Mouse (Mus musculus) embryonic facial prominence, embryonic 10.5 days (tissue): ENCODE results near the gene Shb. TPM values are rescaled to one million over a fixed set of nuclear protein-coding genes. Genes with fewer than 3 reads are reported as not detected.

Source experiments
- DNase-seq: peaks from one replicate; pipeline ENCODE4 v3.0.0-alpha.2; 2017; ENCODE audit warnings: low spot score
- H3K27ac ChIP-seq: fragments of 300-500 bp; sonication (generic); replicated peaks from 2 replicates; pipeline ENCODE4 v1.5.1; 2016; ENCODE audit warnings: mild to moderate bottlenecking
- H3K27me3 ChIP-seq: fragments of 300-500 bp; sonication (generic); replicated peaks from 2 replicates; pipeline ENCODE4 v1.6.1; 2016; ENCODE audit warnings: low read depth, mild to moderate bottlenecking; ENCODE audit not compliant: poor library complexity, severe bottlenecking
- H3K36me3 ChIP-seq: fragments of 300-500 bp; sonication (generic); replicated peaks from 2 replicates; pipeline ENCODE4 v1.6.1; 2016; ENCODE audit warnings: mild to moderate bottlenecking, moderate library complexity
- H3K4me1 ChIP-seq: fragments of 300-500 bp; sonication (generic); 2 replicates; pipeline ENCODE4 v1.6.1; 2016
- H3K4me3 ChIP-seq: fragments of 300-500 bp; sonication (generic); 2 replicates; pipeline ENCODE4 v1.5.1; 2016; ENCODE audit warnings: mild to moderate bottlenecking, moderate library complexity
- H3K9me3 ChIP-seq: fragments of 300-500 bp; sonication (generic); 2 replicates; pipeline ENCODE4 v1.6.1; 2016; ENCODE audit warnings: mild to moderate bottlenecking
- WGBS: fragments of 180-500 bp; shearing (Covaris S2); methylation state at CpG from one replicate; pipeline ENCODE4 v1.1.7; 2016; 5-methylcytosine and 5-hydroxymethylcytosine counted together
- polyA plus RNA-seq: library from polyadenylated mRNA; unstranded; fragments of >200 nt; fragmentation: Nextera tagmentation; extraction: Ambion mirVana; gene quantifications from 2 replicates; pipeline ENCODE4 v1.2.1, GENCODE M21; 2016

The Shb gene
- polyA plus RNA-seq, 1 experiment from 2014 or later, result 3.9 TPM

- 89% methylated on average over 3 of the region's 3 CpGs for WGBS
- no peak overlapping the region for H3K27ac ChIP-seq
- peaks cover 35% of the 10 kb centered on the region for H3K36me3 ChIP-seq
- peaks cover 84% of the 10 kb centered on the region for H3K4me1 ChIP-seq
- no peak overlapping the region for H3K4me3 ChIP-seq
- no peaks in the 10 kb centered on the region for H3K9me3 ChIP-seq
- H3K27me3 ChIP-seq, result peaks cover 16% of the 10 kb centered on the region; the same call in 1 of the 2 replicates
- DNase-seq, result no peak
Measured at GRCm38 (mm10) chr4:45525541-45525940, 6.7 kb downstream of the Shb start.

GRCm38 (mm10) chr4:45524602-45525001, 7.7 kb downstream of the Shb start:
- no peak for DNase-seq
- peaks cover 16% of the 10 kb centered on the region; the same call in 1 of the 2 replicates for H3K27me3 ChIP-seq
- WGBS, result 93% methylated on average over 4 of the region's 4 CpGs

GRCm38 (mm10) chr4:45523360-45523759, 8.9 kb downstream of the Shb start:
- H3K27me3 ChIP-seq, result peaks cover 10% of the 10 kb centered on the region; the same call in 1 of the 2 replicates
- H3K27ac ChIP-seq, result no peak overlapping the region
- no peaks in the 10 kb centered on the region for H3K9me3 ChIP-seq
- WGBS, result 90% methylated on average over 6 of the region's 6 CpGs
- peaks cover 35% of the 10 kb centered on the region for H3K36me3 ChIP-seq
- no peak for DNase-seq
- no peak overlapping the region for H3K4me3 ChIP-seq
- H3K4me1 ChIP-seq, result peaks cover 64% of the 10 kb centered on the region

More at GRCm38 (mm10) chr4:45524602-45525001, 7.7 kb downstream of the Shb start:
- peaks cover 74% of the 10 kb centered on the region for H3K4me1 ChIP-seq
- H3K9me3 ChIP-seq, result no peaks in the 10 kb centered on the region
- no peak overlapping the region for H3K27ac ChIP-seq
- H3K4me3 ChIP-seq, result no peak overlapping the region
- peaks cover 35% of the 10 kb centered on the region for H3K36me3 ChIP-seq

- H3K27me3 ChIP-seq, result peaks cover 6% of the 10 kb centered on the region; the same call in 1 of the 2 replicates
- H3K27ac ChIP-seq, result no peak overlapping the region
- peaks cover 64% of the 10 kb centered on the region for H3K4me1 ChIP-seq
- H3K36me3 ChIP-seq, result peaks cover 35% of the 10 kb centered on the region
- no peaks in the 10 kb centered on the region for H3K9me3 ChIP-seq
- no peak overlapping the region for H3K4me3 ChIP-seq
- DNase-seq, result no peak
Measured at GRCm38 (mm10) chr4:45522956-45523355, 9.3 kb downstream of the Shb start.

- Histone ChIP-seq H3K36me3 (peaks cover 35% of the 10 kb centered on the region), H3K27me3 (peaks cover 1% of the 10 kb centered on the region; the same call in 1 of the 2 replicates), H3K4me3 (no peak overlapping the region), H3K9me3 (no peaks in the 10 kb centered on the region), H3K4me1 (peaks cover 64% of the 10 kb centered on the region), H3K27ac (no peak overlapping the region)
- 71% methylated on average over 4 of the region's 4 CpGs for WGBS
- DNase-seq, result no peak
Measured at GRCm38 (mm10) chr4:45522583-45522900, 9.7 kb downstream of the Shb start.

- no peak overlapping the region for H3K27ac ChIP-seq
- 56% methylated on average over 9 of the region's 9 CpGs for WGBS
- no peaks in the 10 kb centered on the region for H3K27me3 ChIP-seq
- DNase-seq, result no peak
- no peak overlapping the region for H3K4me3 ChIP-seq
- peaks cover 35% of the 10 kb centered on the region for H3K36me3 ChIP-seq
- peaks cover 64% of the 10 kb centered on the region for H3K4me1 ChIP-seq
- no peaks in the 10 kb centered on the region for H3K9me3 ChIP-seq
Measured at GRCm38 (mm10) chr4:45521705-45522582, 10.3 kb downstream of the Shb start.

GRCm38 (mm10) chr4:45520375-45520774, 11.9 kb downstream of the Shb start:
- WGBS, result 79% methylated on average over 8 of the region's 8 CpGs
- Histone ChIP-seq H3K4me1 (peaks cover 64% of the 10 kb centered on the region), H3K27ac (no peak overlapping the region), H3K9me3 (no peaks in the 10 kb centered on the region), H3K4me3 (no peak overlapping the region), H3K27me3 (peaks cover 9% of the 10 kb centered on the region; the same call in 1 of the 2 replicates), H3K36me3 (peaks cover 19% of the 10 kb centered on the region)
- DNase-seq, result no peak

- 38% methylated on average over 4 of the region's 4 CpGs for WGBS
- Histone ChIP-seq H3K9me3 (no peaks in the 10 kb centered on the region), H3K36me3 (0 out of 2 replicates have a peak, but pooled peaks cover 5% of the 10 kb centered on the region), H3K27me3 (peaks cover 9% of the 10 kb centered on the region; the same call in 1 of the 2 replicates), H3K27ac (no peak overlapping the region; the same call in 1 of the 2 replicates), H3K4me1 (peaks cover 81% of the 10 kb centered on the region), H3K4me3 (no peak overlapping the region)
- no peak for DNase-seq
Measured at GRCm38 (mm10) chr4:45517399-45517798, 14.9 kb downstream of the Shb start.

- Histone ChIP-seq H3K27ac (0 out of 2 replicates have a peak overlapping the region, but pooled peaks have one; percentile 10), H3K27me3 (peaks cover 9% of the 10 kb centered on the region; the same call in 1 of the 2 replicates)
- DNase-seq, result no peak
Measured at GRCm38 (mm10) chr4:45515894-45516293, 16.4 kb downstream of the Shb start.

GRCm38 (mm10) chr4:45514406-45514805, 17.9 kb downstream of the Shb start:
- Histone ChIP-seq H3K4me1 (peaks cover 83% of the 10 kb centered on the region), H3K27ac (peak overlapping the region; percentile 67; the same call in 1 of the 2 replicates), H3K27me3 (peaks cover 9% of the 10 kb centered on the region; the same call in 1 of the 2 replicates), H3K4me3 (peak overlapping the region; percentile 34; the same call in 1 of the 2 replicates), H3K36me3 (no peaks in the 10 kb centered on the region), H3K9me3 (no peaks in the 10 kb centered on the region)
- 21% methylated on average over 7 of the region's 7 CpGs for WGBS
- peak; percentile 23 for DNase-seq

More at GRCm38 (mm10) chr4:45515894-45516293, 16.4 kb downstream of the Shb start:
- Histone ChIP-seq H3K4me3 (no peak overlapping the region), H3K4me1 (peaks cover 75% of the 10 kb centered on the region), H3K36me3 (no peaks in the 10 kb centered on the region), H3K9me3 (no peaks in the 10 kb centered on the region)
- WGBS, result 78% methylated on average over 4 of the region's 4 CpGs

GRCm38 (mm10) chr4:45513791-45514293, 18.4 kb downstream of the Shb start:
- DNase-seq, result peak; percentile 52
- Histone ChIP-seq H3K36me3 (no peaks in the 10 kb centered on the region), H3K4me3 (peak overlapping the region; percentile 34; the same call in 1 of the 2 replicates), H3K27me3 (peaks cover 9% of the 10 kb centered on the region; the same call in 1 of the 2 replicates), H3K9me3 (no peaks in the 10 kb centered on the region), H3K4me1 (peaks cover 88% of the 10 kb centered on the region), H3K27ac (peak overlapping the region; percentile 67)
- 3% methylated on average over 10 of the region's 10 CpGs for WGBS

- Histone ChIP-seq H3K4me1 (peaks cover 91% of the 10 kb centered on the region), H3K27ac (peak overlapping the region; percentile 67), H3K36me3 (no peaks in the 10 kb centered on the region), H3K9me3 (no peaks in the 10 kb centered on the region), H3K4me3 (peak overlapping the region; percentile 34; the same call in 1 of the 2 replicates), H3K27me3 (peaks cover 9% of the 10 kb centered on the region; the same call in 1 of the 2 replicates)
- DNase-seq, result no peak
- WGBS, result 55% methylated on average over 2 of the region's 2 CpGs
Measured at GRCm38 (mm10) chr4:45513340-45513739, 18.9 kb downstream of the Shb start.
